Mouse (Mus musculus) v-Abl transformed pro-B cells (cell line): ENCODE measurements around the gene Hace1.
"Not testable (repeated sequence)": the region's sequence is repeated elsewhere in the genome, so short reads cannot be mapped to it uniquely, and the experiment has no call there.

Experiments used
- in situ Hi-C, 2 experiments: fragments of 400-800 bp; cut with MboI; formaldehyde crosslinking; loops; one replicate each; pipeline ENCODE4 v1.15.1; 2025; ENCODE audit not compliant: unreplicated experiment in 2 of 2

Gene Hace1

GRCm38 (mm10) chr10:45577731-45578297 lies at the start of gene Hace1:
Hace1 (plus strand) TSS chr10:45577829.
- in situ Hi-C loops: no loop called here

GRCm38 (mm10) chr10:45537334-45537733 lies 40.3 kb upstream of the Hace1 start:
- in situ Hi-C loops: not testable (repeated sequence)

GRCm38 (mm10) chr10:45542726-45543125 lies 34.9 kb upstream of the Hace1 start:
- in situ Hi-C loops: no loop called here

GRCm38 (mm10) chr10:45546799-45547198 lies 30.8 kb upstream of the Hace1 start:
- in situ Hi-C loops: no loop called here

GRCm38 (mm10) chr10:45578298-45578821 lies 731 bp downstream of the Hace1 start:
- in situ Hi-C loops: no loop called here

GRCm38 (mm10) chr10:45583310-45583709 lies 5.7 kb downstream of the Hace1 start:
- in situ Hi-C loops: no loop called here

- in situ Hi-C loops: no loop called here
Observed at GRCm38 (mm10) chr10:45583829-45584228, 6.2 kb downstream of the Hace1 start.

GRCm38 (mm10) chr10:45584311-45585102 lies 6.9 kb downstream of the Hace1 start:
- in situ Hi-C loops: no loop called here

- in situ Hi-C loops: no loop called here
Observed at GRCm38 (mm10) chr10:45605853-45606252, 28.2 kb downstream of the Hace1 start.

- in situ Hi-C loops: no loop called here
Observed at GRCm38 (mm10) chr10:45610727-45611126, 33.1 kb downstream of the Hace1 start.

- in situ Hi-C loops: no loop called here
Observed at GRCm38 (mm10) chr10:45616012-45616411, 38.4 kb downstream of the Hace1 start.

GRCm38 (mm10) chr10:45619039-45619438 lies 41.4 kb downstream of the Hace1 start:
- in situ Hi-C loops: no loop called here

GRCm38 (mm10) chr10:45631995-45632394 lies 54.4 kb downstream of the Hace1 start:
- in situ Hi-C loops: no loop called here

- in situ Hi-C loops: no loop called here
Observed at GRCm38 (mm10) chr10:45632641-45633040, 55.0 kb downstream of the Hace1 start.

- in situ Hi-C loops: no loop called here
Observed at GRCm38 (mm10) chr10:45635201-45635600, 57.6 kb downstream of the Hace1 start.

- in situ Hi-C loops: no loop called here
Observed at GRCm38 (mm10) chr10:45639762-45640161, 62.1 kb downstream of the Hace1 start.

GRCm38 (mm10) chr10:45654026-45654425 lies 76.4 kb downstream of the Hace1 start:
- in situ Hi-C loops: loop anchor here (10.0 to 25.0 kb wide), 4 partner anchors 269 to 1367 kb away; partner anchors contain the start of gene Prep (in 1 of the 2)

- in situ Hi-C loops: loop anchor here (25.0 kb wide), 3 partner anchors 575 to 1375 kb away; partner anchors contain the start of gene Prep (in 1 of the 2)
Observed at GRCm38 (mm10) chr10:45662015-45662414, 84.4 kb downstream of the Hace1 start.

- in situ Hi-C loops: loop anchor here (25.0 kb wide), 3 partner anchors 581 to 1381 kb away; partner anchors contain the start of gene Prep (in 1 of the 2)
Observed at GRCm38 (mm10) chr10:45668266-45668665, 90.6 kb downstream of the Hace1 start.

GRCm38 (mm10) chr10:45676796-45677195 lies 99.2 kb downstream of the Hace1 start:
- in situ Hi-C loops: loop anchor here (5.0 to 10.0 kb wide), 3 partner anchors 126 to 292 kb away; no protein-coding TSS in a partner anchor

- in situ Hi-C loops: no loop called here
Observed at GRCm38 (mm10) chr10:45686191-45686590, 108.6 kb downstream of the Hace1 start.
